Mouse (Mus musculus) ES-Bruce4 (cell line): ENCODE measurements around the gene Gas7. TPM values are rescaled to one million over a fixed set of nuclear protein-coding genes. Genes with fewer than 3 reads are reported as not detected.

Experiments
- H3K27ac ChIP-seq: 2 replicates; pipeline ENCODE4 v1.5.1; 2012; ENCODE audit warnings: low read length, inconsistent platforms; ENCODE audit not compliant: insufficient read depth
- H3K27me3 ChIP-seq: 2 replicates; pipeline ENCODE4 v1.6.1; 2012; ENCODE audit warnings: mild to moderate bottlenecking, low read length, inconsistent platforms; ENCODE audit not compliant: control insufficient read depth, poor library complexity, insufficient read depth, severe bottlenecking
- H3K36me3 ChIP-seq: 2 replicates; pipeline ENCODE4 v1.6.1; 2012; ENCODE audit warnings: inconsistent platforms, mild to moderate bottlenecking, low read length, moderate library complexity; ENCODE audit not compliant: control insufficient read depth, poor library complexity, insufficient read depth, severe bottlenecking
- H3K4me1 ChIP-seq: one replicate; pipeline ENCODE4 v1.8.1; 2011; ENCODE audit warnings: low read length; ENCODE audit not compliant: control insufficient read depth, insufficient read depth
- H3K4me3 ChIP-seq: 2 replicates; pipeline ENCODE4 v1.5.1; 2011; ENCODE audit warnings: low read depth, mild to moderate bottlenecking, low read length
- H3K9ac ChIP-seq: 2 replicates; pipeline ENCODE4 v1.6.1; 2012; ENCODE audit warnings: low read depth, mild to moderate bottlenecking, inconsistent platforms; ENCODE audit not compliant: poor library complexity, severe bottlenecking
- H3K9me3 ChIP-seq: replicated peaks from 2 replicates; pipeline ENCODE4 v1.6.1; 2012; ENCODE audit warnings: mild to moderate bottlenecking, low read length, inconsistent platforms; ENCODE audit not compliant: control insufficient read depth, poor library complexity, insufficient read depth, severe bottlenecking
- CTCF ChIP-seq: IDR thresholded peaks from one replicate; pipeline ENCODE4 v1.8.1; 2011; ENCODE audit warnings: low read depth, low read length
- EP300 ChIP-seq: IDR thresholded peaks from 2 replicates; pipeline ENCODE4 v1.6.1; 2011; ENCODE audit warnings: low read depth, low read length; ENCODE audit not compliant: insufficient read depth
- POLR2A ChIP-seq: IDR thresholded peaks from one replicate; pipeline ENCODE4 v1.8.1; 2011; ENCODE audit warnings: low read length; ENCODE audit not compliant: insufficient read depth
- polyA plus RNA-seq: library from polyadenylated mRNA; stranded (reverse); fragments of >200 nt; gene quantifications from 2 replicates; pipeline ENCODE4 v1.2.4, GENCODE M21; 2011; ENCODE audit warnings: low read depth; ENCODE audit not compliant: missing spikeins, insufficient read depth, insufficient read length

Gas7 gene
- polyA plus RNA-seq, 1 experiment, result 2.3 TPM

- no peaks in the 10 kb centered on the region for H3K9me3 ChIP-seq
- no peak for TF ChIP-seq CTCF
- no peak for TF ChIP-seq EP300
- no peak for TF ChIP-seq POLR2A
These were observed 187.6 kb downstream of the Gas7 start for GRCm38 (mm10) chr11:67642835-67643234.

DNA sequence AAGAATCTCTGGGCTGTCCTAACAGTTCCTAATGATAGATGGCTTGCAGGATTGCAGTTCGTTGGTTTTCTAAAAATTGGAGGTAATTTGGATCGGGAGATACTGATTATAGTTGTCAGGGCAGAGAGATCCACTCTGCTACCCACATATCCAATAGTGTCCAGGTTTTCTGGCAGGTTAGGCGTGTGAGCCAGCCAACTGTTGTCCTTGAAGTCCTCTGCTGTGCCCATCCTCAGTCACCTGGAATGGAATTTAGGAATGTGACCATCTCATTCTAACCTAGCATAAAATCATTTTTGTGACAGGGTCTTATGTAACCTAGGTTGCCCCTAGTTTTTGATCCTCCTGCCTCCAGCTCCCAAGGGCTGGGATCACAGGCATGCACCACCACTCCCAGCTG is 188.2 kb downstream of the Gas7 start:
- H3K36me3 ChIP-seq, result no peaks in the 10 kb centered on the region
- H3K27ac ChIP-seq, result no peak overlapping the region
- no peaks in the 10 kb centered on the region for H3K27me3 ChIP-seq
- no peak overlapping the region for H3K4me3 ChIP-seq
- H3K9ac ChIP-seq, result no peak overlapping the region
- H3K9me3 ChIP-seq, result no peaks in the 10 kb centered on the region
- TF ChIP-seq POLR2A (no peak), CTCF (no peak), EP300 (no peak)
- H3K4me1 ChIP-seq, result no peaks in the 10 kb centered on the region

More at GRCm38 (mm10) chr11:67642835-67643234, 187.6 kb downstream of the Gas7 start:
- Histone ChIP-seq H3K4me1 (no peaks in the 10 kb centered on the region), H3K27ac (no peak overlapping the region), H3K36me3 (no peaks in the 10 kb centered on the region), H3K9ac (no peak overlapping the region), H3K4me3 (no peak overlapping the region), H3K27me3 (no peaks in the 10 kb centered on the region)

DNA sequence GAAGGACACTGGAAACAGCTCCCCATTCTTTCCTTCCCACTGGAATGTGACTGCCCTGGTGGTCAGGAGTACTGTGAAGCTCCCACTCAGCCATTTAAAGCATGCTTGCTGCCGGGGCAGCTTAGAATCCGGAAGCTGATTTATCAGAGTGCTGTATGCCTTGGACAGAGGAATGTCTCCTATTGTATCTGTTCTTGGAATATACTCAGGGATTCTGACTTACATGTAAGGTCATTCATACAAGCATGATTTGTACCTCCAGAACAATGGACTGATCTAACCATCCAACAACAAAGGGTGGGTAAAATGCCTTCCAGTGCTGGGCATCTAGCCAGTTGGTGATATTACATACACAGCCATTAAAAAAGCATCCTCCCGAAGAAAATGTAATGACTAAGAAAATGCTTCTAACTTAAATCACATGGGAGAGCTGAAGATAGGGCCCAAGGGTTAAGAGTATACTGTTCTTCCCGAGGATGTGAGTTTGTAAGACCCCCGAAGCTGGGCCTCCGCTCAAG is 189.5 kb downstream of the Gas7 start:
- H3K36me3 ChIP-seq, result no peaks in the 10 kb centered on the region

DNA sequence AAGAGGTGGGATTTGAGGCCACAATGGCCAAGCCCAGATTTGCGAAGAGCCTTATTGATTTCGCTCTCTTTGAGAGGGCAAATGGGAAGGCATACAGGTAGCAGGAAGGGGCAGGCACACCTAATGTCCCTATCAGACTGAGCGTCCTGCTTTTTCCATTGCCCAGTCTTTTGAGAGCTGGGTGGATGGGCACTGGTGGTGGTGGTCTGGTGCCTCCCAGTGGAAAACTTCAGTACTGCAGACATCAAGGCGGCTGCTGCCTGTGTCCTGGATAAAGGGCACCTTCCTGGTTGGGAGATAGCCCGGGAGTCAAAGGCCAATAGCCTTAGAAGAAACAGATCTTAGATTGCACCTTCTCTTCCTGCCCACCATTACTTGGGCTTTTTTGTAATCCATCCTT is 192.5 kb downstream of the Gas7 start:
- Histone ChIP-seq H3K9ac (no peak overlapping the region), H3K36me3 (no peaks in the 10 kb centered on the region), H3K27ac (no peak overlapping the region), H3K4me3 (no peak overlapping the region), H3K27me3 (no peaks in the 10 kb centered on the region), H3K9me3 (no peaks in the 10 kb centered on the region), H3K4me1 (no peaks in the 10 kb centered on the region)
- TF ChIP-seq EP300, result no peak
- no peak for TF ChIP-seq POLR2A
- TF ChIP-seq CTCF, result peak; percentile 85

More for the DNA sequence above, 189.5 kb downstream of the Gas7 start:
- H3K4me3 ChIP-seq, result no peak overlapping the region
- H3K9me3 ChIP-seq, result no peaks in the 10 kb centered on the region
- TF ChIP-seq EP300 (no peak), CTCF (no peak), POLR2A (no peak)
- H3K27ac ChIP-seq, result no peak overlapping the region
- no peaks in the 10 kb centered on the region for H3K27me3 ChIP-seq
- no peaks in the 10 kb centered on the region for H3K4me1 ChIP-seq
- H3K9ac ChIP-seq, result no peak overlapping the region

- no peaks in the 10 kb centered on the region for H3K36me3 ChIP-seq
- H3K4me3 ChIP-seq, result no peak overlapping the region
- no peaks in the 10 kb centered on the region for H3K9me3 ChIP-seq
- H3K9ac ChIP-seq, result no peak overlapping the region
- TF ChIP-seq EP300 (no peak), CTCF (no peak), POLR2A (no peak)
- H3K27me3 ChIP-seq, result no peaks in the 10 kb centered on the region
- H3K4me1 ChIP-seq, result no peaks in the 10 kb centered on the region
- no peak overlapping the region for H3K27ac ChIP-seq
These were observed 193.6 kb downstream of the Gas7 start for GRCm38 (mm10) chr11:67648651-67649407.

GRCm38 (mm10) chr11:67649971-67650707 is 194.9 kb downstream of the Gas7 start:
- Histone ChIP-seq H3K27me3 (no peaks in the 10 kb centered on the region), H3K9ac (no peak overlapping the region), H3K4me3 (no peak overlapping the region), H3K27ac (no peak overlapping the region), H3K9me3 (no peaks in the 10 kb centered on the region), H3K4me1 (no peaks in the 10 kb centered on the region), H3K36me3 (no peaks in the 10 kb centered on the region)
- TF ChIP-seq EP300 (0 out of 2 replicates have a peak, but pooled peaks have one; percentile 50), POLR2A (no peak), CTCF (peak; percentile 23)
